Mouse (Mus musculus): ENCODE data around the gene Gm2696. TPM values are rescaled to one million over a fixed set of nuclear protein-coding genes. Genes with fewer than 3 reads are reported as not detected.

The Gm2696 gene
- polyA plus RNA-seq, 1 experiment, result not detected

DNA sequence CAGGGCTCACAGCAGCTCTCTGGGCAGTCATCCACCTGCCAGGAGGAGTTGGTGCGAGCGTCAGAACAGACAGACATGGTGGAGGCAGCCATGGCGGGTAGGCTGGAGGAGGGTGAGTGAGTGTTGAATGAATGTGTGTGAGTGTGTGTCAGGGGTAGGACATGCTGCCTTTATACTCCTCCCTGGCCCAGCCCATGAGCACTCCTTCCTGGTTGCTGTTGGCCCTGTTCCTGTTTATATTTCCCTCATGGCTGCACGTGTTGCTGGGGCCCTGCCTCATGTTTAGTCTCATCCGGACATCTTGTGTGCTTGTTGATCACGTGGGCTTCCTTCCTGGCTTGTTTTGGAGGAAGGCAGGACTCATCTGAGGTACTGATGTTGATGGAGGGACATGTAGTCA, 12.5 kb downstream of the Gm2696 start, which contains the start of gene Krtap10-4:
Gene Krtap10-4 (minus strand): TSS at position 145 of the 400 bp plus-strand sequence.
- no peak for TF ChIP-seq CTCF (IDR thresholded peaks at IDR 0.05; ENCODE audit: control insufficient read depth, insufficient read depth, low read length)
- no peak for TF ChIP-seq POLR2A (IDR thresholded peaks at IDR 0.05; ENCODE audit: borderline replicate concordance, control insufficient read depth, low read depth, low read length)
- Histone ChIP-seq H3K4me1 (ENCODE audit: control insufficient read depth, insufficient read depth, low read length) (no peaks in the 10 kb centered on the region), H3K4me3 (replicated peaks; ENCODE audit: control insufficient read depth, low read depth, low read length) (no peak within 1 kb of the TSS), H3K27ac (ENCODE audit: control insufficient read depth, insufficient read depth, low read depth, low read length, poor library complexity) (no peak within 1 kb of the TSS)
- WGBS, result 64% methylated on average over 6 of the region's 6 CpGs

DNA sequence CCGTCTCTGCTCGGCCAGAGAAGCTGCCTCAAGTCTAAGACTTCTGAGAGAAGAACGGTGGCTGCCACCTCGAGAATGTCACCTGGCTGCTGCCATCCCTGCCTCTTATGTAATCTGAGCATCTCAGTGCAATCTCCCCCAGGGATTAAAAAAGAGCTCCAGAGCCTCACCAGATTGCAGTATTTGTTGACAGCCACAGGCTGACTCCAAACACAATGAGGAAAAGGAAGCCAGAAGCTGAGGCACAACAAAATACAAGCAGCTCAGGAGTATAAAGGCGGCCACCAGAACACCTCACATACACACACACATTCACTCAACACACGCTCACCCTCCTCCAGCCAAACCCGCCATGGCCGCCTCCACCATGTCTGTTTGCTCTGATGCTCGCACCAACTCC, 21.2 kb downstream of the Gm2696 start, which contains the start of gene Krtap10-10:
Gene Krtap10-10 (plus strand): TSS at position 301 of the 400 bp plus-strand sequence.
- Histone ChIP-seq H3K4me3 (replicated peaks; ENCODE audit: control insufficient read depth, low read depth, low read length) (no peak within 1 kb of the TSS), H3K4me1 (ENCODE audit: control insufficient read depth, insufficient read depth, low read length) (no peaks in the 10 kb centered on the region), H3K27ac (ENCODE audit: control insufficient read depth, insufficient read depth, low read depth, low read length, poor library complexity) (no peak within 1 kb of the TSS)
- TF ChIP-seq POLR2A (IDR thresholded peaks at IDR 0.05; ENCODE audit: borderline replicate concordance, control insufficient read depth, low read depth, low read length), result no peak
- TF ChIP-seq CTCF (IDR thresholded peaks at IDR 0.05; ENCODE audit: control insufficient read depth, insufficient read depth, low read length), result no peak
- 69% methylated on average over 9 of the region's 9 CpGs for WGBS

DNA sequence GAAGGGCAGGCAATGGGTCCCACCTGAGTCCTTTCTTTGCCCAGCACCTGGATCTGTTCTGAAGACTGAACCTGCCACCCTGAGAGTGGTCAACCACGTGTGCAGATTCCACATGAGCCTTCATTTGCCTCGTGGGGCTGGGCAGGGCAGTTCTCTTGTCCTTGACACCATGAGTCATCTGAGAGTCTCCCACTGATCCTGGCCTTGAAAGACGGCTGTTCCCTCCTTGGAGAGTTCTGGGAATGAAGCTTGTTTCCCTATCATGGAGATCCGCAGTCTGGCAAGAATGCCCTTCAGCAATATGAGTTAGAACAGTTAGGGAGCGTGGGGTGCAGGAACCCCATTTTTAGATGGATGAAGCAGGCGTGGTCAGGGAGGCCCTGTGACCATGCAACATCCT, 24.5 kb downstream of the Gm2696 start:
- no peak for TF ChIP-seq CTCF (IDR thresholded peaks at IDR 0.05; ENCODE audit: control insufficient read depth, insufficient read depth, low read length)
- no peak for TF ChIP-seq POLR2A (IDR thresholded peaks at IDR 0.05; ENCODE audit: borderline replicate concordance, control insufficient read depth, low read depth, low read length)
- Histone ChIP-seq H3K4me3 (replicated peaks; ENCODE audit: control insufficient read depth, low read depth, low read length) (no peak overlapping the region), H3K27ac (ENCODE audit: control insufficient read depth, insufficient read depth, low read depth, low read length, poor library complexity) (no peak overlapping the region), H3K4me1 (ENCODE audit: control insufficient read depth, insufficient read depth, low read length) (no peaks in the 10 kb centered on the region)
- WGBS, result 70% methylated on average over 6 of the region's 6 CpGs

DNA sequence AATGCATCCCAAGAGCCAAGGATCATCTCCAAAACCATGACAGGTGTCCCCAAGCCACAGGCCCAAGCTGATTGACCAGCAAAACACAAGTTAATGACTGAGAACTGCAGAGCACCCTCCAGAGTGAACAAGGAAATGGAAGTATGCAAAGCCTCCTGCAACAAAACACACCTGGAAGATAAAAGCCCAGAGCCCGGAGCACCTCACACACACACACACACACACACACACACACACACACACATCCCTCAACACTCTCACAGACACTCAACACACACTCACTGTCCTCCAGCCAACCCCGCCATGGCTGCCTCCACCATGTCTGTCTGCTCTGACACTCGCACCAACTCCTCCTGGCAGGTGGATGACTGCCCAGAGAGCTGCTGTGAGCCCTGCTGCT, 32.0 kb downstream of the Gm2696 start, which contains the start of gene Gm36176:
Gene Gm36176 (plus strand): TSS at position 301 of the 400 bp plus-strand sequence.
- 45% methylated on average over 3 of the region's 3 CpGs for WGBS
- TF ChIP-seq POLR2A (IDR thresholded peaks at IDR 0.05; ENCODE audit: borderline replicate concordance, control insufficient read depth, low read depth, low read length), result no peak
- no peak for TF ChIP-seq CTCF (IDR thresholded peaks at IDR 0.05; ENCODE audit: control insufficient read depth, insufficient read depth, low read length)
- Histone ChIP-seq H3K4me3 (replicated peaks; ENCODE audit: control insufficient read depth, low read depth, low read length) (no peak within 1 kb of the TSS), H3K4me1 (ENCODE audit: control insufficient read depth, insufficient read depth, low read length) (no peaks in the 10 kb centered on the region), H3K27ac (ENCODE audit: control insufficient read depth, insufficient read depth, low read depth, low read length, poor library complexity) (no peak within 1 kb of the TSS)

DNA sequence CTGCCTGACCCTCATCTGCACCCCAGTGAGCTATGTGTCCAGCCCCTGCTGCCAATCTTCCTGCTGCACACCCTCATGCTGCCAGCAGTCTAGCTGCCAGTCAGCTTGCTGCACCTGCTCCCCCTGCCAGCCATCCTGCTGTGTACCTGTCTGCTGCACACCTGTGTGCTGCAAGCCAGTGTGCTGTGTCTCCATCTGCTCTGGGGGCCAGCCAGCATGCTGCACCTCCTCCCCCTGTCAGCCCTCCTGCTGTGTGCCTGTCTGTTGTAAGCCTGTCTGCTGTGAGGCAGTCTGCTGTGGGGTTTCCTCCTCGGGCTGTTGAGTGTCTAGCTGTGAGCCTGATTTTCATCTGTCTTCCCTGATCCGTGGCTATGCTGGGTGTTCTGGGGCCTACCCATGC, 32.5 kb downstream of the Gm2696 start:
- no peak for TF ChIP-seq POLR2A (IDR thresholded peaks at IDR 0.05; ENCODE audit: borderline replicate concordance, control insufficient read depth, low read depth, low read length)
- no peak for TF ChIP-seq CTCF (IDR thresholded peaks at IDR 0.05; ENCODE audit: control insufficient read depth, insufficient read depth, low read length)
- no peaks in the 10 kb centered on the region for H3K4me1 ChIP-seq (ENCODE audit: control insufficient read depth, insufficient read depth, low read length)
- 44% methylated on average over 2 of the region's 2 CpGs for WGBS
- no peak overlapping the region for H3K4me3 ChIP-seq (replicated peaks; ENCODE audit: control insufficient read depth, low read depth, low read length)
- H3K27ac ChIP-seq (ENCODE audit: control insufficient read depth, insufficient read depth, low read depth, low read length, poor library complexity), result no peak overlapping the region

DNA sequence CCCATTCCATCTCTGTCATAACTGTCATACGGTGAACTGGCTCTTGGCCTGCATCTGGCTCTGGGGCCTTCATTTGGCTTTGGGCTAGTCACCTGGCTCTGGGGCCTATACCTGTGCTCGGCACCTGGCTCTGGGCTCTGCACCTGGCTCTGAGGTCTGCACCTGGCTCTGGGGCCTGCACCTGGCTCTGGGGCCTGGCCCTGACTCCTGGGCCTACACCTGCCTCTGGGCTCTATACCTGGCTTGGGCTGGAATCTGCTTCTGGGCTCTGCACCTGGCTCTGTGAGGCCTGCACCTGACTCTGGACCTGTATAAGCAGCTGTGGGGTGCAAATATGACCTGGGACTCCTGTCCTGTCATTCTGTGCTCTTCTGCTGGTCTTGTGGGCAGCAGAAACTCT, 33.1 kb downstream of the Gm2696 start:
- WGBS, result 74% methylated on average over 2 of the region's 2 CpGs
- no peak overlapping the region for H3K4me3 ChIP-seq (replicated peaks; ENCODE audit: control insufficient read depth, low read depth, low read length)
- TF ChIP-seq POLR2A (IDR thresholded peaks at IDR 0.05; ENCODE audit: borderline replicate concordance, control insufficient read depth, low read depth, low read length) (no peak), CTCF (IDR thresholded peaks at IDR 0.05; ENCODE audit: control insufficient read depth, insufficient read depth, low read length) (no peak)

DNA sequence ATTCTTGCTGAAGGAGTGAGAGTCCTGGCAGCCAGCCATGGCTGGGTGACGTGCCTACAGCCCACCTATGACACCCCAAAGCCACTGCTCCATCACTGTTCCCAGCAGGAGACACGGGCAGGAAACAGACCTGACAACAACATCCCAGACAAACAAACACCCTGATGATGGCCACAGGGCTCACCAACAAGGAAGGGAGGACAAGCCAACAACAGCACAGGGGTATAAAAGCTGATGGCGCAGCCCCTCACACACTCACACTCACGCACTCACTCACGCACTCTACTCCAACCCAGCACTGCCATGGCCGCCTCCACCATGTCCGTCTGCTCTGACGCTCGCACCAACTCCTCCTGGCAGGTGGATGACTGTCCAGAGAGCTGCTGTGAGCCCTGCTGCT, 38.1 kb downstream of the Gm2696 start, which contains the start of gene Gm10318:
Gene Gm10318 (plus strand): TSS at position 301 of the 400 bp plus-strand sequence.
- no peak within 1 kb of the TSS for H3K27ac ChIP-seq (ENCODE audit: control insufficient read depth, insufficient read depth, low read depth, low read length, poor library complexity)
- 67% methylated on average over 9 of the region's 9 CpGs for WGBS

More for the DNA sequence above, 33.1 kb downstream of the Gm2696 start:
- H3K27ac ChIP-seq (ENCODE audit: control insufficient read depth, insufficient read depth, low read depth, low read length, poor library complexity), result no peak overlapping the region
- H3K4me1 ChIP-seq (ENCODE audit: control insufficient read depth, insufficient read depth, low read length), result no peaks in the 10 kb centered on the region

DNA sequence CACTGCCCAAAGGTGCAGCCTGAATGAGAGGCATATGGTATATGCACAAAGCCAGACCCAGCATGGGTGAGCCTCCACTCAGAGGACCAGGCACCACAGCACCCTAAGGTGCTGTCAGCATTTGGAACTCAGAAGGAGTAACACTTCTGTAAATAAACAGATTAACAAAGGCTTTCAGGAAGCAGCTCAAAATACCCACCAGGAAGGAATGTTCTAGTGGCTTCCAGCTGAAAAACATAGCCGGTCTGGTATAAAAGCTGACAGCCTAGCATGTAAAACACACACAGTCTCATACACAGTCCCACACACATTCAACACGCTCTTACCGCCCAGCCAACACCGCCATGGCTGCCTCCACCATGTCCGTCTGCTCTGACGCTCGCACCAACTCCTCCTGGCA, 47.2 kb downstream of the Gm2696 start, which contains the start of gene Gm3285:
Gene Gm3285 (plus strand): TSS at position 301 of the 400 bp plus-strand sequence.
- Histone ChIP-seq H3K4me1 (ENCODE audit: control insufficient read depth, insufficient read depth, low read length) (no peaks in the 10 kb centered on the region), H3K27ac (ENCODE audit: control insufficient read depth, insufficient read depth, low read depth, low read length, poor library complexity) (no peak within 1 kb of the TSS), H3K4me3 (replicated peaks; ENCODE audit: control insufficient read depth, low read depth, low read length) (no peak within 1 kb of the TSS)
- 66% methylated on average over 7 of the region's 7 CpGs for WGBS
- TF ChIP-seq CTCF (IDR thresholded peaks at IDR 0.05; ENCODE audit: control insufficient read depth, insufficient read depth, low read length), result no peak
- TF ChIP-seq POLR2A (IDR thresholded peaks at IDR 0.05; ENCODE audit: borderline replicate concordance, control insufficient read depth, low read depth, low read length), result no peak

More for the DNA sequence above, 38.1 kb downstream of the Gm2696 start, which contains the start of gene Gm10318:
- TF ChIP-seq CTCF (IDR thresholded peaks at IDR 0.05; ENCODE audit: control insufficient read depth, insufficient read depth, low read length) (no peak), POLR2A (IDR thresholded peaks at IDR 0.05; ENCODE audit: borderline replicate concordance, control insufficient read depth, low read depth, low read length) (no peak)
- H3K4me3 ChIP-seq (replicated peaks; ENCODE audit: control insufficient read depth, low read depth, low read length), result no peak within 1 kb of the TSS
- no peaks in the 10 kb centered on the region for H3K4me1 ChIP-seq (ENCODE audit: control insufficient read depth, insufficient read depth, low read length)

All from bone marrow, adult 2 months (tissue).